Mouse (Mus musculus) CD4-positive, CD25-positive, alpha-beta regulatory T cell, adult 4 months (primary cell): Measurements from ENCODE around the gene Arl4d. TPM values are rescaled to one million over a fixed set of nuclear protein-coding genes. Genes with fewer than 3 reads are reported as not detected.
"Not testable (repeated sequence)": the region's sequence is repeated elsewhere in the genome, so short reads cannot be mapped to it uniquely, and the experiment has no call there.

Source experiments
- ATAC-seq: one replicate; pipeline ENCODE4 v1.8.0; 2017
- polyA plus RNA-seq, 2 experiments: library from polyadenylated mRNA; unstranded; fragments of 100-300 nt; shearing (Covaris generic); gene quantifications; one replicate each; pipeline ENCODE4 v1.2.1; 2017

The Arl4d gene
- polyA plus RNA-seq = not detected

- ATAC-seq = peak; percentile 100
Observed at GRCm38 (mm10) chr11:101664825-101665635, at the start of gene Arl4d. Gene Arl4d, plus strand, starts transcription at chr11:101665541.

DNA sequence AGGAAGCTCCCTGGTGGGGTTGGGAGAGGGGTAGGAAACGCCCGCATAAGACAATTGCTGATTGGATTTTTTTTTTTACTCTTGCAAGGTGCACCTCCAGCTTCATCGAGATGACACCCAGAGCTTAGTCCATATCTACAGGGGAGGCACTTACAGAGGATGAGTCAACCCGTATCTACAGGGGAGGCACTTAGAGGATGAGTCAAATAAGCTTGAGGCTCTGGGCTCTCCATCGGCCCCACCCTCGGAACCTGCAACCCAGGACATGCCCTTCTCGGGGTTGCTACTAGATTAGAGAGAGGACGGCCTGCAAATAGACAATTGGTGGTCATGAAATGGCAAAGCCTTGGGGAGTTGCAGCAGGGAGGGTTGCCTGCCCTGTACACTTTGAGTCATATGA lies 49.2 kb upstream of the Arl4d start:
- no peak for ATAC-seq

DNA sequence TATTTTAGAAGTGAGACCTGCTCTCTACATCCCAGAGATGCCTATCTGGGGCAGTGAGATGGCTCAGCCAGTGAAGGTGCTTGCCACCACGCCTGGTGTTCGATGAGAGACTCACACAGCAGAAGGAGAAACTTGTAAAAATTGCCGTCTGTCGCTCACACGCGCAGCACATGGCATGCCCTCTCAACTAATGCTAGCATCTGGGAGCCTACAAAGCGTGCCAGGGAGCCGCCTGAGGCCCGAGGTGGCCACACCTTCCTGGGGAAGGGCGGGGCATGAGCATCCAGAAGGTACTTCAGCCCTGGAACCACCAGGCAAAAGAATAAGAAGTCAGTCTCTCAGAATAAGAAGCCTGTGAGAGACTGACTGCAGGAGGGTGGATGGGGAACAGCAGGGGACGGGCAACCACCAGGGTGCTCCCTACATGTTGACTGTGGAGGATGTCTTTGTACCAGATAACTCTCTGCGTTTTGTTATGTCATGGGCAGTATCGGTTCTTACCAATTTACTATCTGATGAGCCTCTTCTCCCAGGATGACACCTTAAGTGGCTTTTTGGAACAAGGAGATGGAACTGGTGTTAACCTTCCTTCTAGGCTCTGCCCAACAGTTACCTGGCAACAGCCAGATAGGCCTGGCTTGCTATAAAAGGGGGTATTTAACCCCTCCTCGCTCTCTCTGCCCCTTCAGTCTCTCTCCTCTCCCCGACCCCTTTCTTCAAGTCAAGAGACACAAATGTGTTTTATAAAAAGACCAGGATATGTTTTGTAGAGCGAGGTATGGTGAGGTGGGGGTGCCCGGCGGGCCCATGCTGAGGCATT lies 48.2 kb upstream of the Arl4d start:
- no peak for ATAC-seq

GRCm38 (mm10) chr11:101617849-101618248 lies 47.5 kb upstream of the Arl4d start:
- peak; percentile 69 for ATAC-seq

DNA sequence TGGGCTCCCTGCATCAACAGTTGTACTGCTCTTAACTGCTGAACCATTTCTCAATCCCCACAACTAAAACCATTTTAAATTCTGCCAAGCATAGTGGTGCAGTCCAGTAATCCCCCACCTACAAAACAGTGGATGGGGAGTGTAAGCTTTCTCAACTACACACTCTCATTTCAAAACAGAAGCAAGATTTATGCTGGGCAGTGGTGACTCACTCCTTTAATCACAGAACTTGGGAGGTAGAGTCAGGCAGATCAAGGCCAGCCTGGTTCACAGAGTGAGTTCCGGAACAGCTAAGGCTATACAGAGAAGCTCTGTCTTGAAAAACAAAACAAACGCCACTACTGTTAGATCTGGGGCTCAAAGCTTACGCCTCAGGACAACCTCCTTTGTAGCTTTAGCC lies 46.7 kb upstream of the Arl4d start:
- no peak for ATAC-seq

DNA sequence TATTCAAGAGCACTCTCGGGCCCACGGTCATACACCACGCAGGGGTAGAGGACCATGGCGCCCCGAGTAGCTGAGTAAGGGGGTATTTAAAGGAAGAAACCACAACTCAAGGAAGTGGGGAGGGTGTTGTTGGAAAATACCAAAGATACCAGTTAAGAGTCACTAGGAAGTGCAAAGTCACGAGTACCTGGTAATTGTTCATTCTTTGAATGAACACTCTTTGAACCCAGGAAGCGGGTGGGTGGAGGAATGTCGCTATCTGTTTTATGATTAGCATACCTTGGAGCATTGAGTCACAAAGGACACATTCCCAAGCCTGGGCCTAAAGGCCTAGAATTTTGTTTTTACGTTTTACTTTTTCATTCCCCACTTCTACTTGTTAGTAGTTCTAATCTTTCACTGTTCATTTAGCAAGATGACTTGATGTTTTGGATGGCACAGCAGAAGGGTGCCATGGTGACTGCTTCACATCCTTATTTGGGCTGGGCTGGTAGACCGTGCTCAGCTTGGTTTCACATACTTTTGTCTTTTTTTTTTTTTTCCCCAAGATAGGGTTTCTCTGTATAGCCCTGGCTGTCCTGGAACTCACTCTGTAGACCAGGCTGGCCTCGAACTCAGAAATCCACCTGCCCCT lies 45.2 kb upstream of the Arl4d start:
- peak; percentile 66 for ATAC-seq

GRCm38 (mm10) chr11:101626649-101626994 lies 38.7 kb upstream of the Arl4d start:
- ATAC-seq = peak; percentile 33

DNA sequence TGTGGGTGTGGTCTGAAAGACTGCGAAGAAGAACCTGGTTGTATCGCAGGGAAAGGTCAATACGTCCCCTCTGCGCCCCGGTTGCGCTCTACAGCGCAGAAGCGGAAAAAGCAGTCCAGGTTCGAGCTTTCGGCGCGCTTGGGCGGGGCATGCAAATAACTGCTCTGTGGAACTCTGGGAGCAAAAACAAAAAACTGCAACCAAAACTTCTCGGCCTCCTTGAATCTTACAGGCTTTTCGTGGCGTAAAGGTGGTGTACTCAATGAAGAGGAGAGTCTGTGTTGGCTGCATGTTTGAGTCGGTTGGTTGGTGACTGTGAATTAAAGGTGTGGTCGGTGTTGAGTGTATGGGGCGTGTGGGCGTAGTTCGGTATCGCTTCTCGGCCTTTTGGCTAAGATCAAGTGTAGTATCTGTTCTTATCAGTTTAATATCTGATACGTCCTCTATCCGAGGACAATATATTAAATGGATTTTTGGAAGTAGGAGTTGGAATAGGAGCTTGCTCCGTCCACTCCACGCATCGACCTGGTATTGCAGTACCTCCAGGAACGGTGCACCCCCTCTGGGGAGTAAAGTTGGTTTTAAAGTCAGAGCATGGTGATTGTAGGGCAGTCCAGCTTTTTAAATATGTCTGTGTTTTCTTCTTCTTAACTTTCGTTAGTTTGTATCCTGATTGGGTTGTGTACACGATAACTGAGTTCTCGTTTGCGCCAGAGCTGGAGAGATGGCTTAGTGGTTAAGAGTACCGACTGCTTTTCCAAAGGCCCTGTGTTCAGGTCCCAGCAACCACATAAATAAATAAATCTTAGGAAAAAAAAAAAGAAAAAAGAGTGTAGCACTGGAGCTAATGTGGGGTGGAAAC lies 38.1 kb upstream of the Arl4d start, which contains the start of gene Rdm1:
TSS of gene Rdm1 (plus strand) at position 201 of the 862 bp plus-strand sequence.
- ATAC-seq = peak; percentile 76

- peak; percentile 54 for ATAC-seq
Observed at GRCm38 (mm10) chr11:101627857-101628559, 37.3 kb upstream of the Arl4d start.

- ATAC-seq = not testable (repeated sequence)
Observed at GRCm38 (mm10) chr11:101628733-101629417, 36.5 kb upstream of the Arl4d start.

- ATAC-seq = no peak
Observed at GRCm38 (mm10) chr11:101635660-101636059, 29.7 kb upstream of the Arl4d start.

DNA sequence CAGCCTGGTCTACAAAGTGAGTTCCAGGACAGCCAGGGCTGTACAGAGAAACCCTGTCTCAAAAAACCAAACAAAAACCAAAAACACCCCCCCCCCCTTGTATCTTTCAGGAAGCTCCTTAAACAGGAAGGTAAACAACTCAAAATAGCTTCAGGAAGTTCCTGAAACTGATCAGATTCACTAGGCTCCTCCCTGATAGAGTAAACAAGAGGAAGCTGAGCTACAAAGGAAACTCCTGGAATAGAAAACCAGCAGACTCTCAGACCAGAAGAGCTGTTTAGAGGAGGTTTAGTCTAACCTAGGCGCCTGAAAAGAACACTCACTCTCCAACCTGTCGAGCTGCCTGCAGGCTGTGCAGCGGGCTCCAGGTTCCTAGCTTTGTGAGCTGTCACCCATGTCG lies 25.6 kb upstream of the Arl4d start:
- ATAC-seq = no peak

DNA sequence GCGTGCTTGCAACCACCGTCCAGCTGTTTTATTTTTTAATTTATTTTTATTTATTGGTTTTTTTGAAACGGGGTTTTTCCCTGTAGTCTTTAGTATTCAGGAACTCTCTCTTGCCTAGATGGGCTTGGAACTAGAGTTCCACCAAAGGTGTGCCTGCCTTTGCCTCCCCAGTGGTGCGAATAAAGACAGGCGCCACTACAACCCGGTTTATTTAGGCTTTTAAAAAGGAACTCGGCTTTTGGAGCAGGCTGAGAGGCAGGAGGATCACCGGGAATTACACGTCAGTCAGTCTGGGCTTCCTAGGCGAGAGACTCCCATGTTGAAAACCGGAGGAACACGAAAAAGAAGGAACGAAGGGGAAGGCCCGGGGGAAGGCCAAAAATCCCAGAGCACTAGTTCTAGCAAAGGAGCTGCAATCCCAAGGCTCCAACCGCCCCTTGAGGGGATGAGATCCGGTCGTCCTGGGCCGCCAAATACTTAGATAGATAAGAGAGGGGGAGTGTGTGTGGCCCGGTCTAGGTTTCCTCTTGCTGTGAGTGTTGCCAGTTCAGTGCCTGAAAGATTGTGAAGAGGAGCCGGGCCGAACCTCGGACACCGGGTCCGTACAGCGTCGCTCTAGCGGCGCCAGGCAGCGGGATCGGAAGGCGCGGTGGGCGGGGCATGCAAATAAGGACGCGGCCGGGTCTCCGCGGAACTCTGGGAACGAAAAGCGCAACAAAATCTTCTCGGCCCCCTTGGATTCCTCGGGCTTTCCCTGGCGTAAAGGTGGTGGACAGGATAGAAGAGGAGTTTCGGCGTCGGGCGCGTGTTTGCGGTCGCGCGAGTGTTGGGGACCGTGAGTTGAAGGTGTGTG lies 24.3 kb upstream of the Arl4d start:
- ATAC-seq = peak; percentile 48

- peak; percentile 54 for ATAC-seq
Observed at GRCm38 (mm10) chr11:101641710-101642642, 23.4 kb upstream of the Arl4d start.

- ATAC-seq = no peak
Observed at GRCm38 (mm10) chr11:101642931-101643330, 22.4 kb upstream of the Arl4d start.

GRCm38 (mm10) chr11:101644591-101644990 lies 20.8 kb upstream of the Arl4d start:
- no peak for ATAC-seq

GRCm38 (mm10) chr11:101645043-101645410 lies 20.3 kb upstream of the Arl4d start:
- ATAC-seq = not testable (repeated sequence)

GRCm38 (mm10) chr11:101645411-101646282 lies 19.7 kb upstream of the Arl4d start:
- ATAC-seq = peak; percentile 59
